Mouse (Mus musculus) CH12.LX (cell line): Measurements from ENCODE around the gene Tmem87a.
A peak's percentile ranks its signal among the peaks of the same experiment; 100 is the strongest.

Experiments
- CHD1 ChIP-seq: IDR thresholded peaks from 2 replicates; pipeline ENCODE4 v1.6.1; 2012; ENCODE audit warnings: low read depth, low read length, improper control_type of control experiment, inconsistent platforms
- CHD2 ChIP-seq: IDR thresholded peaks from 2 replicates; pipeline ENCODE4 v1.6.1; 2011; ENCODE audit warnings: low read length, improper control_type of control experiment
- CTCF ChIP-seq, 2 experiments: IDR thresholded peaks in 1 of 2; conservative IDR thresholded peaks in 1 of 2; 2 replicates each; pipeline ENCODE4 v1.5.1; 2011 to 2012; ENCODE audit warnings: low read depth in 2 of 2, low read length in 2 of 2, improper control_type of control experiment in 1 of 2, inconsistent platforms in 1 of 2, mild to moderate bottlenecking in 1 of 2, moderate library complexity in 1 of 2
- E2F4 ChIP-seq: IDR thresholded peaks from 2 replicates; pipeline ENCODE4 v1.6.1; 2011; ENCODE audit warnings: low read depth, low read length, improper control_type of control experiment; ENCODE audit not compliant: insufficient replicate concordance
- EP300 ChIP-seq: IDR thresholded peaks from 2 replicates; pipeline ENCODE4 v1.6.1; 2011; ENCODE audit warnings: low read length, improper control_type of control experiment
- HCFC1 ChIP-seq: IDR thresholded peaks from 2 replicates; pipeline ENCODE4 v1.6.1; 2012; ENCODE audit warnings: low read depth, mild to moderate bottlenecking, inconsistent platforms, low read length, improper control_type of control experiment
- IRF4 ChIP-seq: IDR thresholded peaks from 2 replicates; pipeline ENCODE4 v1.6.1; 2014; ENCODE audit warnings: low read depth, mild to moderate bottlenecking, inconsistent platforms, low read length, improper control_type of control experiment
- POLR2A ChIP-seq: IDR thresholded peaks from 2 replicates; pipeline ENCODE4 v1.6.1; 2011; ENCODE audit warnings: low read depth, mild to moderate bottlenecking, improper control_type of control experiment, low read length
- SMC3 ChIP-seq: IDR thresholded peaks from 2 replicates; pipeline ENCODE4 v1.6.1; 2011; ENCODE audit warnings: low read depth, low read length, improper control_type of control experiment
- USF1 ChIP-seq: IDR thresholded peaks from 2 replicates; pipeline ENCODE4 v1.6.1; 2014; ENCODE audit warnings: low read depth, mild to moderate bottlenecking, inconsistent platforms, low read length, improper control_type of control experiment
- USF2 ChIP-seq: conservative IDR thresholded peaks from 2 replicates; pipeline ENCODE4 v1.6.1; 2011; ENCODE audit warnings: low read depth, low read length, improper control_type of control experiment
- ZNF384 ChIP-seq: IDR thresholded peaks from 2 replicates; pipeline ENCODE4 v1.6.1; 2012; ENCODE audit warnings: low read depth, low read length, improper control_type of control experiment, inconsistent platforms

GRCm38 (mm10) chr2:120402813-120403212 lies 1.1 kb downstream of the Tmem87a start:
- TF ChIP-seq USF2, result no peak
- no peak for TF ChIP-seq E2F4
- no peak for TF ChIP-seq CHD2
- TF ChIP-seq CTCF (conservative IDR thresholded peaks at IDR 0.05 in 1 of 2, IDR thresholded peaks at IDR 0.05 in 1 of 2; ENCODE audit: low read depth in 2 of 2, low read length in 2 of 2), result no peak
- TF ChIP-seq POLR2A, result no peak
- TF ChIP-seq IRF4, result no peak
- TF ChIP-seq CHD1, result 0 out of 2 replicates have a peak, but pooled peaks have one; percentile 77
- TF ChIP-seq HCFC1, result no peak
- TF ChIP-seq EP300, result 0 out of 2 replicates have a peak, but pooled peaks have one; percentile 14
- TF ChIP-seq USF1, result no peak
- no peak for TF ChIP-seq ZNF384
- TF ChIP-seq SMC3, result no peak
